Mouse (Mus musculus): Measurements from ENCODE around the gene Hoxb8. TPM values are rescaled to one million over a fixed set of nuclear protein-coding genes. Genes with fewer than 3 reads are reported as not detected.

The Hoxb8 gene
- 10 to 100 TPM; 58.4 to 61.2 TPM for total RNA-seq (2021)
- long read RNA-seq, experiment 1: 0 reads
- long read RNA-seq, experiment 2, partial matches to known transcripts: 2 of 11 reads
- long read RNA-seq, experiment 2, other reads (novel, unspliced or antisense): 8 of 11 reads

DNA sequence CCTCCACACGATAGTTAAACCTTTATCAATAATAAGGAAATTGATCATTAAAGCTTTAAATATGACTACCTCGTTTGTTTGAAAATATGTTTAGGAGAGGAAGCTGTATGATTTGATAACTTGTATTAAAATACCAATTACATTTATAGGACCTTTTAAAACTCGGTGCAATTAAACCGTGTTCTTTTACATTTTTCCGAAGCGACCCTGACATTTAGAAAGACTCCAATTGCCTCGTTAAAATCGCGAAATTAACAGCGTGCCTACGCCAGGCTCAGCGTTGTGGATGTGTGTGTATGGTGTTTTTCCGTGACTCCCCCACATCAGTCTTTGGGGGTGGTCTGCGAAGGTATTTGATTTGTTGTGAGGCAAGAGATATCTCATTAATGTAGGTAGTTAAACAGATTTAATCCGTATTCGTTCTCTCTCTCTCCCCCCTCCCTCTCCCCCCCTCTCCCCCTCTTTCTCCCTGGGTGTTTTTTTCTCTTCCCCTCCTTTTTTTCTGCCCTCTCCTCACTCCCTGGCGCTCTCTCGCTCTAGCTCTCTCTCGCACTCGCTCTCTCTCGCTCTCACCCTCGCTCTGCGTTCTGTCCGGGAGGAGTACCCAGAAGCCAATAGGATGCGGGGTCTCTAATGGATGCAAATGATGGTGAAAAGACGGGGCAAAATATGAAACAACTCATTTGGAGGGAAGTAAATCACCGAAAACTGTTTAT is at the start of gene Hoxb8:
Gene Hoxb8 (plus strand): TSS at position 51 of the 716 bp plus-strand sequence.
- DNase-seq (ENCODE audit: low spot score in 2 of 2): no peak

DNA sequence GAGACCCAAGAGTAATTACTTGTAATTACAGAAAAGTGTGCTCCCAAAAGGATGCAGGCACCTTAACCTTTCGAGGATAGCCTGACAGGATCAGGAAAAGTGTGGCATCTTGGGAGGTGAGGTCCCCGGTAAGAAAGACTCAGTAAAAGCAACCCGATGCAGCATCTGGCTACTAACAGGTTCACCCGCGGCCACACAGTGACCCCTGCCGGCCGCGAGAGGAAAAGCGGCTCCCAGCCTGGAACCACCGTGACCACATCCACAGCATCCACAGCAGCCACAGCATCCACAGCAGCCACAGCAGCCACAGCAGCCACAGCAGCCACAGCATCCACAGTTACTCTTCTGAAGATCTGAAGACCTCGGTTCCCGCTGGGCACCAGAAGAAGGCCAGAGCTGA is 46.8 kb upstream of the Hoxb8 start:
- DNase-seq (ENCODE audit: low spot score in 2 of 2): peak in 1 of 2 experiments; percentile 26

- DNase-seq (ENCODE audit: low spot score in 2 of 2): no peak
Measured at GRCm38 (mm10) chr11:96240211-96240610, 41.5 kb upstream of the Hoxb8 start.

GRCm38 (mm10) chr11:96250901-96251300 is 30.8 kb upstream of the Hoxb8 start:
- no peak for DNase-seq (ENCODE audit: low spot score in 2 of 2)

- DNase-seq (ENCODE audit: low spot score in 2 of 2): no peak
Measured at GRCm38 (mm10) chr11:96251480-96252031, 30.1 kb upstream of the Hoxb8 start.

DNA sequence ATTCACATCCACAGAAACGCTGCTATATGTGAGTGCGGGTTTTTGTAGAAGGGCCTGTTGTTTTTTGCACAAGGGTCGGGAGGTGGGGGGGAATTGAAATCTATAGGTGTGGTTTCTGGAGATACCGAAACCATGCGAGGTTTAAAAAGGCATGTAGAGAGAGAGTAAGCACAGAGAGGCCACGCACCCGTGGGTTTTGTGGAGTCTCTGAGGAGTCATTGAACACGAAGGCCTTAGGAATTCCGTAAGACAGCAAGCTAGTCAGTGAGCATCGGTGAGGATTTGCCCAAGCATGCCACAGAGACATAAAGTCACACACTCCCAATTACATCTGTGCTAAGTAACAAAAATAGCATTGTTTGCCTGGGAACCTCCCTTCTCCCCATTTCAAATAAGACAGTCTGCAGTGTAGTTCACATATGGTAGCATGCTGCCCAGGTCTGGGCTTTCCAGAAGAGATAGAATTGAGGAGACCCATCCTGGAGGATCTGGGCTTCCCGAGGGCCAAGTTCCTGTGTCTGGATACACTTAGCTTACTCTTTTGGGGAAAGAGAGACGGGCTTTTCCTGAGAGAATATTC is 29.1 kb upstream of the Hoxb8 start:
- DNase-seq (ENCODE audit: low spot score in 2 of 2): no peak

- DNase-seq (ENCODE audit: low spot score in 2 of 2): no peak
Measured at GRCm38 (mm10) chr11:96254221-96254620, 27.5 kb upstream of the Hoxb8 start.

- DNase-seq (ENCODE audit: low spot score in 2 of 2): no peak
Measured at GRCm38 (mm10) chr11:96255111-96255995, 26.4 kb upstream of the Hoxb8 start.

DNA sequence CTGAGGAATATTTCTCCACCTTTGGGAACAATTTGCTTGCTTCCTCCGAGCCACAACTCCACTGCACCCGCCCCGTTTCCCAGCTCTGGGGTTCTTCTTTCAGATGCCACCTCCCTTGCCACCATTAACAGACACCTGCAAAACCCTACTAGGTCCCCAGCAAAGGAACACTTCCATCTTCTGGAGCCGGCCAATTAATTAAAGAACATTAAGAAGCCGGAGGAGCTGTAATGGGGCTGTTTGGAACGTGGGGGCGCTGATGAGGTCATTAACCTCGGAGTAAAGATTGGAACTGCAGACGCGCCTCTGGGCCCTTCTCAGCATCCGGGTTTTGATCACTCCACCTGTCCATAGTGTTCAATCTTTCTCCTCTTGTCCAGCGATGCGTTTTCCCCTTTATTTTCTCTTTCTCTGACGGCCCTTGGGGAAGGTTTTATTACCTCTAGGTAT is 25.7 kb upstream of the Hoxb8 start:
- no peak for DNase-seq (ENCODE audit: low spot score in 2 of 2)

DNA sequence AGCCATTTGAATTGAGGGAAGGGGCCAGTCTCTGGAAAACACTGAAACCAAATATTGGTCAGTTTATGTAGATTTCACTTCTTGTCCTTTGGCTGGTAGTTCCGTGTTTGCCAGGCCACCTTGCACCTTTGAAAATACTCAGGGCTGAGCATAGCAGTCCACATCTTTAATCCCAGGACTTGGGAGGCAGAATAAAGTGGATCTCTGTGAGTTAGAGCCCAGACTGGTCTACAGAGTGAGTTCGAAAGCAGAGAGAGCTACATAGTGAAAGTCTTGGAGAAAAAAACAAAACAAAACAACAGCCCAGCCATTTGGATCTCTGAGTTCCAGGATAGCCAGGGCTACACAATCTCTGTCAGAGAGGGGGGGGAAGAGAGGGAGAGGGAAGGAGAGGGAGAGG is 24.6 kb upstream of the Hoxb8 start:
- no peak for DNase-seq (ENCODE audit: low spot score in 2 of 2)

GRCm38 (mm10) chr11:96259038-96259437 is 22.7 kb upstream of the Hoxb8 start:
- no peak for DNase-seq (ENCODE audit: low spot score in 2 of 2)

DNA sequence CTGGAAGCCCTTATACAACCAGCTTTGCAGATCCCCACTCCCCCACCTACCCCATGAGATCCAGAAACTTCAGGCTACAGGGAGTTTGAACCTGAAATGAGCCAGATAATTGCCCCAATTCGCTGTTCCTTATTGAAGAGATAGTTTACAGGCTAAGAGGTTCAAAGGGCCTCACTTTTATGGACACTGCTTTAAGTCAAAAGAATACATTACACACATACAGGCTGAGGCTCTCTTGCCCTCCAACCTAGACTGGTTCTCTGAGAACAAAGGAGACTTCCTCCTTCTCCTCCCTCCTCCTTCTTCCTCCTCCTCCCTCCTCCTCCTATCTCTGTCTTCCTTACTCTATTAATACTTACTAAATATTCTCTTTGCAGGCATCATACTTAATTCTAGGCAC is 22.2 kb upstream of the Hoxb8 start:
- DNase-seq (ENCODE audit: low spot score in 2 of 2): no peak

GRCm38 (mm10) chr11:96260310-96260970 is 21.3 kb upstream of the Hoxb8 start:
- no peak for DNase-seq (ENCODE audit: low spot score in 2 of 2)

DNA sequence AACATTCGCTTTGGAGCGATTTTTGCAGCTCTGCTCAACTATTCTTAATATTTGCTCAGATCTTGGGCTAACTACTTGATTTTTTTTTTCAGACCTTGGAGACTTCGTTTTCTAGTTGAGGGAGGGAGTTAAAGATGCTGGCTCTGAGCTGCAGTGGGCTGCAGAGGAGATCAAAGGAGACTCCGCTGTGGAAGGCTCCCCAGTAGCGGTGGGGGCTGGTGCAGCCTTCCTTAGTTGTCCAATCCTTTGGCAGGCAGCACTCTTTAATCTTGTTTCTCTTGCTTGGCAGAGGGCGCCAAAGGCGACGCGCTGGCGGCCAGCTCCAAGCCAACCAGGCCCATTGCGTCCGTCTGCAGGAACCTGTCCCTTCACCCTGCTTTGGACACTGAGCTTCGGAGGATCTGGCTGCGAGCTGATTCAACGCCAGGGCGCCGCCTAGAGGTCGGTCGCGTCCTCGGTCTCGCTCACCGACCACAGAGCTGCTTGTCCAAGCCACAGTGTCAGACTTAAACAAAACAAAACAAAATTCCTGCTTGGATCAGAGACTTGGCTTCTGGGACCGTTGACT is 20.3 kb upstream of the Hoxb8 start:
- peak in 1 of 2 experiments; percentile 79 for DNase-seq (ENCODE audit: low spot score in 2 of 2)

GRCm38 (mm10) chr11:96262262-96262830 is 19.4 kb upstream of the Hoxb8 start:
- DNase-seq (ENCODE audit: low spot score in 2 of 2): no peak

GRCm38 (mm10) chr11:96263636-96264389 is 17.9 kb upstream of the Hoxb8 start:
- DNase-seq (ENCODE audit: low spot score in 2 of 2): peak in 1 of 2 experiments; percentile 2

DNA sequence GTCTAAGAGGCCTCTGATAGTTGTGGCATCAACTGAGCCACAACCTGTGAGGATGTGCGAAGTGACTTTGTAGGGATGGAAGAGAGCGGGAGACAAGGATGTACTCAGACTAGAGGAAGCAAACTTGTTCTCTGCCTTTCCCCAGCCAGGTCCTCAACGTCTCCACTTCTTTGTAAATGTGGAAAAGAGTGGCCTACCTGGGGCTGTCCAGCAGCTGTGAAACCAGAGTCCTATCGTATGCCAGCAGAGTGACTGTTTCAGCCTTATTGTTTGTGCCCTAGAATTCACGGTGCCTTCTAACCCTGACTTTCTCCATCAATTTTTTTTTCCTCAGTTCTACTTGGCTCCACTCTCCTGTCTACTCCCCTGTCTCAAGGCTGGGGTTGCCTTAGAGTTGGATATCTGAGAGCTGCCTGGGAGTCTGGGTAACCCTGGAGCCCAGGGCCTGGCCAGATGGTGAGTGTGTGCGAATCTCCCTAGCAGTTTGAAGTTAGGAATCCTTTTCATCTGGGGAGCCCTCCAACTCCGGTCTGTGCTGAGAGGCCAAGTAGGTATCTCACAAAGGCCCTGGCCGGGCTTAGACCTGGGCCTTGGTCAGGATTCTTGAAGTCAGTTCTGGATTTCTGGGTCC is 17.2 kb upstream of the Hoxb8 start:
- DNase-seq (ENCODE audit: low spot score in 2 of 2): no peak

GRCm38 (mm10) chr11:96265954-96266353 is 15.8 kb upstream of the Hoxb8 start:
- DNase-seq (ENCODE audit: low spot score in 2 of 2): no peak
